8 mouse cellular contexts compared by ENCODE assay signal in genomic region chr5:114979250-114980121, GRCm38 (mm10). TPM values are rescaled to one million over a fixed set of nuclear protein-coding genes. Genes with fewer than 3 reads are reported as not detected.
DNase-seq lines count a peak whose midpoint lies in the region; ATAC-seq and TF ChIP-seq lines count a peak whose summit lies in the region.

No protein-coding gene starts in this region.

- peak overlapping the region; percentile 71 for H3K9ac ChIP-seq in ES-E14 (ENCODE audit: insufficient read depth, low read depth, low read length, poor library complexity, severe bottlenecking)
- peak overlapping the region; percentile 50 for H3K9ac ChIP-seq in forebrain, embryonic 13.5 days
- peak overlapping the region; percentile 64 for H3K9ac ChIP-seq in liver, embryonic 16.5 days (ENCODE audit: low read depth, low read length)
- H3K9ac ChIP-seq in neural tube, embryonic 12.5 days = peak overlapping the region; percentile 26; the same call in 1 of the 2 replicates
- H3K9ac ChIP-seq in stomach, postnatal 0 days (ENCODE audit: low read length) = peak overlapping the region; percentile 51

- H3K4me2 ChIP-seq in forebrain, embryonic 13.5 days = peak overlapping the region; percentile 78
- H3K4me2 ChIP-seq in liver, embryonic 16.5 days (ENCODE audit: low read depth, low read length) = peak overlapping the region; percentile 97
- H3K4me2 ChIP-seq in neural tube, embryonic 12.5 days (replicated peaks) = peak overlapping the region; percentile 65
- peak overlapping the region; percentile 75 for H3K4me2 ChIP-seq in stomach, postnatal 0 days (replicated peaks; ENCODE audit: low read depth)

- peak; percentile 49; the same call in 1 of the 2 replicates for ATAC-seq in cerebellum, adult (ENCODE audit: insufficient number of reproducible peaks, low FRiP score, low TSS enrichment)
- ATAC-seq in forebrain, embryonic 13.5 days = peak; percentile 51
- ATAC-seq in liver, embryonic 16.5 days (ENCODE audit: low read depth) = peak; percentile 94
- no peak for ATAC-seq in neural tube, embryonic 12.5 days (ENCODE audit: low FRiP score, low read depth)
- ATAC-seq in stomach, postnatal 0 days (ENCODE audit: low FRiP score, low TSS enrichment) = peak; percentile 56; the same call in 1 of the 2 replicates

- TF ChIP-seq CTCF in stomach, postnatal 0 days (IDR thresholded peaks at IDR 0.05; ENCODE audit: low read depth) = peak; percentile 95

- H3K27ac ChIP-seq in ES-E14 (ENCODE audit: insufficient read depth, low read depth, low read length, poor library complexity, severe bottlenecking) = no peak overlapping the region
- H3K27ac ChIP-seq in forebrain, embryonic 13.5 days = no peak overlapping the region
- H3K27ac ChIP-seq in liver, embryonic 16.5 days (ENCODE audit: low read length) = peak overlapping the region; percentile 94
- H3K27ac ChIP-seq in neural tube, embryonic 12.5 days = no peak overlapping the region
- peak overlapping the region; percentile 63 for H3K27ac ChIP-seq in stomach, postnatal 0 days (replicated peaks)

- in situ Hi-C loops in ES-E14 (cut with MboI; ENCODE audit: low sequenced_read_pairs in 2 of 2, unreplicated experiment in 2 of 2) = loop anchor here in 1 of 2 experiments (10.0 kb wide), 2 partner anchors 105 to 125 kb away; no protein-coding TSS in a partner anchor

- no peaks in the 10 kb centered on the region for H3K9me3 ChIP-seq in ES-E14 (ENCODE audit: control insufficient read depth, insufficient read depth, low read depth, low read length)
- no peaks in the 10 kb centered on the region for H3K9me3 ChIP-seq in forebrain, embryonic 13.5 days (replicated peaks)
- no peaks in the 10 kb centered on the region for H3K9me3 ChIP-seq in liver, embryonic 16.5 days (replicated peaks; ENCODE audit: control insufficient read depth, low read length)
- no peaks in the 10 kb centered on the region for H3K9me3 ChIP-seq in neural tube, embryonic 12.5 days
- H3K9me3 ChIP-seq in stomach, postnatal 0 days (ENCODE audit: control insufficient read depth, low read length) = no peaks in the 10 kb centered on the region

- no peak for TF ChIP-seq EP300 in stomach, postnatal 0 days (optimal IDR thresholded peaks at IDR 0.05)

- no peaks in the 10 kb centered on the region for H3K36me3 ChIP-seq in ES-E14 (ENCODE audit: control insufficient read depth, insufficient read depth, low read length, poor library complexity, severe bottlenecking)
- H3K36me3 ChIP-seq in forebrain, embryonic 13.5 days (ENCODE audit: poor library complexity, severe bottlenecking) = no peaks in the 10 kb centered on the region
- H3K36me3 ChIP-seq in liver, embryonic 16.5 days (ENCODE audit: control insufficient read depth, insufficient read depth) = no peaks in the 10 kb centered on the region
- H3K36me3 ChIP-seq in neural tube, embryonic 12.5 days = no peaks in the 10 kb centered on the region
- no peaks in the 10 kb centered on the region for H3K36me3 ChIP-seq in stomach, postnatal 0 days (ENCODE audit: control insufficient read depth, insufficient read depth, low read length)

- intact Hi-C loops in heart, postnatal 10 days (cut with DNase I) = loop anchor here (1.0 to 10.0 kb wide), 4 partner anchors 97 to 258 kb away; partner anchors contain the start of gene Pop5

- no peak for DNase-seq in ES-E14 (ENCODE audit: low read depth, low spot score)
- DNase-seq in heart, postnatal 10 days = peak; percentile 81 to 86
- DNase-seq in kidney, postnatal 4 days = peak; percentile 74 to 84
- peak; percentile 75 for DNase-seq in stomach, postnatal 0 days (ENCODE audit: low spot score)

- H3K4me1 ChIP-seq in ES-E14 (ENCODE audit: control insufficient read depth in 2 of 2, insufficient read depth in 2 of 2, low read length in 2 of 2, poor library complexity in 1 of 2) = peaks cover 0 to 10% of the 10 kb centered on the region in 2 experiments; a peak in 1 of 4 replicates
- H3K4me1 ChIP-seq in forebrain, embryonic 13.5 days = peaks cover 15% of the 10 kb centered on the region
- H3K4me1 ChIP-seq in liver, embryonic 16.5 days (ENCODE audit: control insufficient read depth, low read depth, low read length) = peaks cover 20% of the 10 kb centered on the region
- peaks cover 10% of the 10 kb centered on the region for H3K4me1 ChIP-seq in neural tube, embryonic 12.5 days
- H3K4me1 ChIP-seq in stomach, postnatal 0 days (replicated peaks; ENCODE audit: control insufficient read depth, insufficient read depth) = no peaks in the 10 kb centered on the region

- 5% methylated on average over 32 of the region's 32 CpGs for WGBS in forebrain, embryonic 13.5 days
- 4% methylated on average over 32 of the region's 32 CpGs for WGBS in liver, embryonic 16.5 days (ENCODE audit: insufficient replicate concordance)
- WGBS in neural tube, embryonic 12.5 days = 11% methylated on average over 32 of the region's 32 CpGs
- 8% methylated on average over 32 of the region's 32 CpGs for WGBS in stomach, postnatal 0 days

- H3K4me3 ChIP-seq in ES-E14 (ENCODE audit: insufficient read depth in 1 of 2, low read depth in 1 of 2, low read length in 2 of 2, poor library complexity in 1 of 2, severe bottlenecking in 1 of 2) = peak overlapping the region; percentile 63 to 68
- H3K4me3 ChIP-seq in forebrain, embryonic 13.5 days = peak overlapping the region; percentile 40
- H3K4me3 ChIP-seq in liver, embryonic 16.5 days (ENCODE audit: low read depth, low read length) = peak overlapping the region; percentile 67
- peak overlapping the region; percentile 31 for H3K4me3 ChIP-seq in neural tube, embryonic 12.5 days
- H3K4me3 ChIP-seq in stomach, postnatal 0 days (ENCODE audit: low read depth, low read length) = peak overlapping the region; percentile 37

- H3K27me3 ChIP-seq in forebrain, embryonic 13.5 days = no peaks in the 10 kb centered on the region; the same call in 1 of the 2 replicates
- no peaks in the 10 kb centered on the region for H3K27me3 ChIP-seq in liver, embryonic 16.5 days (ENCODE audit: control insufficient read depth, insufficient read depth, low read depth, low read length)
- H3K27me3 ChIP-seq in neural tube, embryonic 12.5 days (replicated peaks) = 0 out of 2 replicates have a peak, but pooled peaks cover 5% of the 10 kb centered on the region
- H3K27me3 ChIP-seq in stomach, postnatal 0 days (ENCODE audit: control insufficient read depth, insufficient read depth, low read length) = no peaks in the 10 kb centered on the region

TF ChIP-seq in ES-E14, 5 proteins besides CTCF, POLR2A, EP300 and RAD21:
- no peak for TF ChIP-seq CHD2 (IDR thresholded peaks at IDR 0.05; ENCODE audit: low read depth, low read length)
- 0 out of 2 replicates have a peak, but pooled peaks have one; percentile 10 for TF ChIP-seq MAFK (IDR thresholded peaks at IDR 0.05; ENCODE audit: insufficient read depth, low read depth, low read length)
- peak; percentile 81; the same call in 1 of the 2 replicates for TF ChIP-seq ZC3H11A (IDR thresholded peaks at IDR 0.05; ENCODE audit: borderline replicate concordance, low read depth, low read length)
- no peak for TF ChIP-seq HCFC1 (IDR thresholded peaks at IDR 0.05; ENCODE audit: borderline replicate concordance, insufficient read depth, low read length)
- no peak for TF ChIP-seq ZNF384 (IDR thresholded peaks at IDR 0.05; ENCODE audit: low read depth, low read length)

RNA-seq across cellular contexts. Expression of gene Hnf1a, which starts 8.6 kb away (rescaled TPM):
- 2.0 and 4.5 TPM in 2 replicates for total RNA-seq in ES-E14 (2012; rRNA removed)
- 0.05 and 0.06 TPM in 2 replicates for polyA plus RNA-seq in forebrain, embryonic 13.5 days (2015; fragmentation: Nextera tagmentation; extraction: Ambion mirVana)
- total RNA-seq in heart, postnatal 10 days (2021) = not detected
- 4.1 and 4.7 TPM in 2 replicates for polyA plus RNA-seq in liver, embryonic 16.5 days (2015; fragmentation: Nextera tagmentation; extraction: Ambion mirVana)
- 0.05 TPM in 1 of 2 replicates, not detected in the other for polyA plus RNA-seq in neural tube, embryonic 12.5 days (2016; fragmentation: Nextera tagmentation; extraction: Ambion mirVana)
- polyA plus RNA-seq in stomach, postnatal 0 days (2015; fragmentation: Nextera tagmentation; extraction: Ambion mirVana) = 5.4 and 5.7 TPM in 2 replicates

RNA-seq across cellular contexts. Expression of gene Sppl3, which starts 31.5 kb away (rescaled TPM):
- 56.1 and 72.5 TPM in 2 replicates for total RNA-seq in ES-E14 (2012; rRNA removed)
- 16.0 and 16.4 TPM in 2 replicates for polyA plus RNA-seq in forebrain, embryonic 13.5 days (2015; fragmentation: Nextera tagmentation; extraction: Ambion mirVana)
- total RNA-seq in heart, postnatal 10 days (2021) = 10 to 100 TPM; 51.9 to 56.5 TPM
- 3.2 and 3.3 TPM in 2 replicates for polyA plus RNA-seq in liver, embryonic 16.5 days (2015; fragmentation: Nextera tagmentation; extraction: Ambion mirVana)
- 43.5 and 46.7 TPM in 2 replicates for polyA plus RNA-seq in neural tube, embryonic 12.5 days (2016; fragmentation: Nextera tagmentation; extraction: Ambion mirVana)
- 25.2 and 39.8 TPM in 2 replicates for polyA plus RNA-seq in stomach, postnatal 0 days (2015; fragmentation: Nextera tagmentation; extraction: Ambion mirVana)

RNA-seq across cellular contexts. Expression of gene 2210016L21Rik, which starts 37.5 kb away (rescaled TPM):
- total RNA-seq in ES-E14 (2012; rRNA removed) = 16.7 and 24.4 TPM in 2 replicates
- 77.5 and 85.3 TPM in 2 replicates for polyA plus RNA-seq in forebrain, embryonic 13.5 days (2015; fragmentation: Nextera tagmentation; extraction: Ambion mirVana)
- 10 to 100 TPM; 27.1 to 30.3 TPM for total RNA-seq in heart, postnatal 10 days (2021)
- 9.8 and 10.2 TPM in 2 replicates for polyA plus RNA-seq in liver, embryonic 16.5 days (2015; fragmentation: Nextera tagmentation; extraction: Ambion mirVana)
- 66.7 and 70.0 TPM in 2 replicates for polyA plus RNA-seq in neural tube, embryonic 12.5 days (2016; fragmentation: Nextera tagmentation; extraction: Ambion mirVana)
- 39.2 and 49.8 TPM in 2 replicates for polyA plus RNA-seq in stomach, postnatal 0 days (2015; fragmentation: Nextera tagmentation; extraction: Ambion mirVana)

RNA-seq across cellular contexts. Expression of gene Oasl1, which starts 56.4 kb away (rescaled TPM):
- total RNA-seq in ES-E14 (2012; rRNA removed) = 0.27 and 0.95 TPM in 2 replicates
- 0.15 and 0.28 TPM in 2 replicates for polyA plus RNA-seq in forebrain, embryonic 13.5 days (2015; fragmentation: Nextera tagmentation; extraction: Ambion mirVana)
- total RNA-seq in heart, postnatal 10 days (2021) = under 1 TPM; 0.40 to 0.50 TPM
- 0.26 and 0.61 TPM in 2 replicates for polyA plus RNA-seq in liver, embryonic 16.5 days (2015; fragmentation: Nextera tagmentation; extraction: Ambion mirVana)
- polyA plus RNA-seq in neural tube, embryonic 12.5 days (2016; fragmentation: Nextera tagmentation; extraction: Ambion mirVana) = 0.38 and 0.61 TPM in 2 replicates
- 14.1 and 14.6 TPM in 2 replicates for polyA plus RNA-seq in stomach, postnatal 0 days (2015; fragmentation: Nextera tagmentation; extraction: Ambion mirVana)

Comparison
In these comparisons a context has a peak if more than half of its experiments do, and no peak if none do; other contexts are left out.
1. H3K27ac ChIP-seq: peak in liver, embryonic 16.5 days (single experiment) and stomach, postnatal 0 days (single experiment); none in ES-E14 (single experiment), forebrain, embryonic 13.5 days (single experiment) and neural tube, embryonic 12.5 days (single experiment).
2. Peak in every context shown above with its lines, with median percentiles within 50 percentile points of each other: H3K4me3 ChIP-seq, H3K9ac ChIP-seq and H3K4me2 ChIP-seq.